Mouse (Mus musculus) kidney, postnatal 0 days (tissue): Measurements from ENCODE around the gene Rpl23a. TPM values are rescaled to one million over a fixed set of nuclear protein-coding genes. Genes with fewer than 3 reads are reported as not detected.

ENCODE experiments used
- ATAC-seq: fragments of 200-750 bp; cut with Nextera tagmentation; replicated peaks from 2 replicates; pipeline ENCODE4 v1.8.0; 2017; ENCODE audit warnings: low read depth, moderate number of reproducible peaks, moderate TSS enrichment, moderate library complexity; ENCODE audit not compliant: low FRiP score
- DNase-seq: peaks from one replicate; pipeline ENCODE4 v3.0.0-alpha.2; 2016; ENCODE audit warnings: low spot score
- H3K27ac ChIP-seq: fragments of 300-500 bp; sonication (generic); 2 replicates; pipeline ENCODE4 v1.5.1; 2014; ENCODE audit warnings: mild to moderate bottlenecking
- H3K27me3 ChIP-seq: fragments of 300-500 bp; sonication (generic); 2 replicates; pipeline ENCODE4 v1.6.1; 2014; ENCODE audit warnings: low read length, mixed read lengths; ENCODE audit not compliant: insufficient read depth
- H3K36me3 ChIP-seq: fragments of 300-500 bp; sonication (generic); 2 replicates; pipeline ENCODE4 v1.6.1; 2014; ENCODE audit warnings: low read length, mixed read lengths; ENCODE audit not compliant: insufficient read depth
- H3K4me1 ChIP-seq: fragments of 300-500 bp; sonication (generic); replicated peaks from 2 replicates; pipeline ENCODE4 v1.6.1; 2014; ENCODE audit warnings: antibody characterized with exemption, low read length, mixed read lengths; ENCODE audit not compliant: insufficient read depth
- H3K4me2 ChIP-seq: fragments of 300-500 bp; sonication (generic); 2 replicates; pipeline ENCODE4 v1.6.1; 2014; ENCODE audit warnings: mild to moderate bottlenecking, low read length, moderate library complexity, mixed read lengths
- H3K4me3 ChIP-seq: fragments of 300-500 bp; sonication (generic); replicated peaks from 2 replicates; pipeline ENCODE4 v1.5.1; 2014; ENCODE audit warnings: low read depth, low read length
- H3K9ac ChIP-seq: fragments of 300-500 bp; sonication (generic); 2 replicates; pipeline ENCODE4 v1.6.1; 2014; ENCODE audit warnings: low read depth, low read length
- H3K9me3 ChIP-seq: fragments of 300-500 bp; sonication (generic); replicated peaks from 2 replicates; pipeline ENCODE4 v1.6.1; 2016; ENCODE audit warnings: low read length, inconsistent platforms, mixed read lengths
- CTCF ChIP-seq: IDR thresholded peaks from 2 replicates; pipeline ENCODE4 v1.5.1; 2016; ENCODE audit warnings: antibody characterized with exemption, low read depth, mild to moderate bottlenecking, moderate library complexity
- WGBS: fragments of 180-500 bp; shearing (Covaris S2); extraction: QIAGEN DNeasy Blood & Tissue Kit; methylation state at CpG from one replicate; pipeline ENCODE4 v1.1.7; 2014; 5-methylcytosine and 5-hydroxymethylcytosine counted together
- polyA plus RNA-seq: library from polyadenylated mRNA; unstranded; fragments of >200 nt; fragmentation: Nextera tagmentation; extraction: Ambion mirVana; gene quantifications from 2 replicates; pipeline ENCODE4 v1.2.1, GENCODE M21; 2015

Gene Rpl23a
- polyA plus RNA-seq, 1 experiment from 2014 or later, result 1,636 TPM

DNA sequence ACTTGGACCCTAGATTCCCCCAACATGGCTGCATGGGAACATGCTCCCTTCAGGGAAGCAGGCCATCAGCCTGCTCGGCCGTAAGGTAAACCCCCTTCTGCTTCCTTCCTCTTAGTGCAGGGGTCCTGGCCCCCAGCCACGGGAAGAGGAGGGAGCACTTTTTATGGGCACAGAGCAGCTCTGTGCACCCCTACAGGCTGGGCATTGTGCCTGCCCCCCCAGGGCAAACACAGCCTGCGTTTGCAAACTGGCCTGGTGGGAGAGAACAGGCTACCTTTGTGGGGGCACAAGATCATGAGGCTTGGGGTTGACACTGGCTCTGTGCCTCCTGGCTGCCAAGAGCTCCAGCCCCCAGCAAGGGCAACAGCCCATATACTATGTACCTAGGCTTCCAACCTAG lies 21.4 kb downstream of the Rpl23a start:
- no peak for TF ChIP-seq CTCF
- Histone ChIP-seq H3K9me3 (no peaks in the 10 kb centered on the region), H3K9ac (no peak overlapping the region), H3K4me1 (peaks cover 33% of the 10 kb centered on the region), H3K36me3 (peaks cover 34% of the 10 kb centered on the region), H3K4me2 (peak overlapping the region; percentile 90; the same call in 1 of the 2 replicates), H3K4me3 (no peak overlapping the region), H3K27me3 (no peaks in the 10 kb centered on the region), H3K27ac (peak overlapping the region; percentile 98)
- ATAC-seq (no peak), DNase-seq (no peak)
- WGBS, result 29% methylated on average over 4 of the region's 4 CpGs

- H3K9ac ChIP-seq, result no peak overlapping the region
- H3K9me3 ChIP-seq, result no peaks in the 10 kb centered on the region
- no peak for DNase-seq
- ATAC-seq, result no peak
- H3K4me1 ChIP-seq, result peaks cover 30% of the 10 kb centered on the region
- no peaks in the 10 kb centered on the region for H3K27me3 ChIP-seq
- no peak for TF ChIP-seq CTCF
- no peak overlapping the region for H3K4me2 ChIP-seq
- peaks cover 34% of the 10 kb centered on the region for H3K36me3 ChIP-seq
- no peak overlapping the region for H3K27ac ChIP-seq
- 83% methylated on average over 14 of the region's 14 CpGs for WGBS
- no peak overlapping the region for H3K4me3 ChIP-seq
Measured at GRCm38 (mm10) chr11:78161169-78161568, 22.2 kb downstream of the Rpl23a start.

GRCm38 (mm10) chr11:78160675-78161074 lies 22.7 kb downstream of the Rpl23a start:
- Histone ChIP-seq H3K9ac (no peak overlapping the region), H3K4me3 (no peak overlapping the region), H3K27ac (peak overlapping the region; percentile 19; the same call in 1 of the 2 replicates), H3K36me3 (peaks cover 34% of the 10 kb centered on the region), H3K27me3 (no peaks in the 10 kb centered on the region), H3K4me2 (no peak overlapping the region), H3K4me1 (peaks cover 25% of the 10 kb centered on the region; the same call in 1 of the 2 replicates), H3K9me3 (no peaks in the 10 kb centered on the region)
- 85% methylated on average over 3 of the region's 3 CpGs for WGBS
- ATAC-seq (no peak), DNase-seq (no peak)
- TF ChIP-seq CTCF, result no peak

DNA sequence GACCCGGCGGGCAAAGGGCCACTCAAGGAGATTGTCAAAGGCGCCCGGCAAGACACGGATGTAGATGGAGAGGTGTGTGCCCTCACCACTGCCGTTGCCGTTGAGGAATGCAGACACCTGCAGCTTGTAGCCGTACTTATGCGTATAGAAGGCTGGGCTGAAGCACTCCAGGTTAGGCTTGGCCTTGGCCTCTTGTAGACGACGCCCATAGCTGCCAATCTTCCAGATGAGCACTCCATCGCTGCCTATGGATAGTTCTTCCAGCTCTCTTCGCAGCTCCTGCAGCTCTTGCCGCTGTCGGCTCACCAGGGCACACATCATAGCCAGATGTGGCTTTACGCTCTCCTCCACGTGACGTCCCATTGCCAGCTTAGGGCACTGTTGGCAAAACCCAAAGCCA lies 23.2 kb downstream of the Rpl23a start:
- 85% methylated on average over 18 of the region's 18 CpGs for WGBS
- Histone ChIP-seq H3K9me3 (no peaks in the 10 kb centered on the region), H3K4me3 (no peak overlapping the region), H3K4me2 (no peak overlapping the region), H3K27me3 (no peaks in the 10 kb centered on the region), H3K27ac (peak overlapping the region; percentile 19; the same call in 1 of the 2 replicates), H3K9ac (no peak overlapping the region), H3K36me3 (peaks cover 34% of the 10 kb centered on the region), H3K4me1 (peaks cover 24% of the 10 kb centered on the region; the same call in 1 of the 2 replicates)
- ATAC-seq (no peak), DNase-seq (no peak)
- TF ChIP-seq CTCF, result no peak

GRCm38 (mm10) chr11:78159557-78159956 lies 23.8 kb downstream of the Rpl23a start:
- Histone ChIP-seq H3K4me1 (peaks cover 24% of the 10 kb centered on the region; the same call in 1 of the 2 replicates), H3K9ac (no peak overlapping the region), H3K27ac (no peak overlapping the region), H3K4me3 (no peak overlapping the region), H3K4me2 (no peak overlapping the region), H3K9me3 (no peaks in the 10 kb centered on the region), H3K27me3 (no peaks in the 10 kb centered on the region), H3K36me3 (peaks cover 39% of the 10 kb centered on the region)
- ATAC-seq (no peak), DNase-seq (no peak)
- 53% methylated on average over 7 of the region's 7 CpGs for WGBS
- TF ChIP-seq CTCF, result no peak

- Histone ChIP-seq H3K4me2 (no peak overlapping the region), H3K4me1 (peaks cover 24% of the 10 kb centered on the region; the same call in 1 of the 2 replicates), H3K9ac (no peak overlapping the region), H3K27me3 (no peaks in the 10 kb centered on the region), H3K9me3 (no peaks in the 10 kb centered on the region), H3K27ac (no peak overlapping the region), H3K4me3 (no peak overlapping the region), H3K36me3 (peaks cover 43% of the 10 kb centered on the region)
- ATAC-seq, result peak; percentile 63
- 29% methylated on average over 2 of the region's 2 CpGs for WGBS
- TF ChIP-seq CTCF, result peak; percentile 99
- peak; percentile 96 for DNase-seq
Measured at GRCm38 (mm10) chr11:78159096-78159495, 24.3 kb downstream of the Rpl23a start.

DNA sequence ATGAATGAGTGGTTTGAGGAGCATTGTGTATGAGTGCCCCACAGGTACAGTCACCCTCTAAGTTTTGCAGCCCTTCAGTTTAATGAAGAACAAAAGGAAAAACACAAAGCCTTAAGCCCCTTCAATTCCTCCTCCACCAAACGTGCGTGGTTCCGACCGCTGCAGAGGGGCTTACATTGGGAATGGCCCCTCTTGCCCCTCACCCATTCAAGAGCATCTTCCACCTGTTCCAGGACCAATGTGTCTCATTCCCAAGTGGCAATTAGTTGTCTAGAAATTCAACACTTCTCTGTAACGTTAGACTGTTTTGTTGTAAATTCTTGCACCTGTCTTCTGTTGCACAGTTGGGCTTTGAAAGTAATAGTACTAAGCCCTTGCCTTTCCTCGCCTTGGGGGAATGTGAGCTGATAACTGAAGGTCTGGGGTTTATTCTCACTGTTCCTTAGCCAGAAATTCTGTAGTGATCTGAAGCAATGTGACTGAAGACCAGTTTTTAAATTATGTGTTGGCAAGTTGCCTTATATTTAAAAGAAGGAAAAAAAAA lies 27.2 kb downstream of the Rpl23a start:
- H3K9ac ChIP-seq, result no peak overlapping the region
- H3K4me2 ChIP-seq, result no peak overlapping the region
- no peak for ATAC-seq
- no peaks in the 10 kb centered on the region for H3K9me3 ChIP-seq
- no peak overlapping the region for H3K4me3 ChIP-seq
- DNase-seq, result no peak
- TF ChIP-seq CTCF, result no peak
- no peaks in the 10 kb centered on the region for H3K27me3 ChIP-seq
- no peak overlapping the region for H3K27ac ChIP-seq
- peaks cover 5% of the 10 kb centered on the region; the same call in 1 of the 2 replicates for H3K4me1 ChIP-seq
- H3K36me3 ChIP-seq, result peaks cover 42% of the 10 kb centered on the region
- 60% methylated on average over 6 of the region's 6 CpGs for WGBS
